Mouse (Mus musculus): Measurements from ENCODE around the gene Gjc3.

Gene Gjc3

GRCm38 (mm10) chr5:137914508-137914907 is 48.4 kb downstream of the Gjc3 start:
- in situ Hi-C loops (cut with MboI, MseI), result no loop called here

- in situ Hi-C loops (cut with MboI, MseI), result no loop called here
These were observed 53.2 kb downstream of the Gjc3 start for GRCm38 (mm10) chr5:137909564-137910262.

All from regulatory T cell (primary cell).